ENCODE assay signal across 9 mouse cellular contexts in genomic region chr5:30960814-30961213, GRCm38 (mm10). TPM values are rescaled to one million over a fixed set of nuclear protein-coding genes. Genes with fewer than 3 reads are reported as not detected.
DNase-seq lines count a peak whose midpoint lies in the region; ATAC-seq and TF ChIP-seq lines count a peak whose summit lies in the region.
"Had no signal": no experiment of that assay in that cellular context is flagged by ENCODE, and none has a peak within 500 bp of the region (broad histone marks: within the 10 kb centered on the region; RNA-seq: fewer than 3 reads in every experiment).

No protein-coding gene starts in this region.

- intact Hi-C loops in gastrocnemius, adult 2 months (cut with DNase I): no loop called here

- no peak for DNase-seq in gastrocnemius, adult 2 months
- DNase-seq in gastrocnemius, adult 18-20 months (ENCODE audit: low spot score): no peak
- DNase-seq in CH12.LX (ENCODE audit: extremely low read depth): no peak
- no peak for DNase-seq in midbrain, embryonic 11.5 days (ENCODE audit: low spot score, missing footprints)
- DNase-seq in cerebellum, postnatal 4 days (ENCODE audit: low spot score in 2 of 2): no peak
- no peak for DNase-seq in thymus, adult 2 months

- in situ Hi-C loops in CH12.LX (cut with MboI; ENCODE audit: low pct_ligation_motif_present, low pct_unique_long_range_greater_than_20kb, low sequenced_read_pairs): no loop called here

- dilution Hi-C loops in CH12.LX (cut with MboI; ENCODE audit: extremely low pct_ligation_motif_present, extremely low pct_unique_long_range_greater_than_20kb, low sequenced_read_pairs): no loop called here

- H3K9ac ChIP-seq in CH12.LX (ENCODE audit: insufficient read depth, low read depth): peak overlapping the region; percentile 75; the same call in 1 of the 2 replicates
- peak overlapping the region; percentile 95; the same call in 1 of the 2 replicates for H3K9ac ChIP-seq in hindbrain, embryonic 13.5 days
- H3K9ac ChIP-seq in midbrain, embryonic 11.5 days (ENCODE audit: low read length): peak overlapping the region; percentile 76

- ATAC-seq in hindbrain, embryonic 13.5 days (ENCODE audit: low FRiP score): no peak
- no peak for ATAC-seq in midbrain, embryonic 11.5 days (ENCODE audit: low FRiP score)
- no peak for ATAC-seq in cerebellum, adult (ENCODE audit: insufficient number of reproducible peaks, low FRiP score, low TSS enrichment)

- H3K4me3 ChIP-seq in gastrocnemius, adult 2 months: peak overlapping the region; percentile 89
- H3K4me3 ChIP-seq in CH12.LX (replicated peaks in 1 of 3; ENCODE audit: low read depth in 2 of 3, low read length in 2 of 3, poor library complexity in 1 of 3): peak overlapping the region in 1 of 3 experiments; percentile 97
- H3K4me3 ChIP-seq in hindbrain, embryonic 13.5 days: no peak overlapping the region
- peak overlapping the region; percentile 74; the same call in 1 of the 2 replicates for H3K4me3 ChIP-seq in midbrain, embryonic 11.5 days (ENCODE audit: low read depth, low read length)
- H3K4me3 ChIP-seq in thymus, adult 2 months (ENCODE audit: control insufficient read depth, insufficient read depth, low read length): no peak overlapping the region

- no peak for TF ChIP-seq POLR2A in CH12.LX (IDR thresholded peaks at IDR 0.05; ENCODE audit: low read depth, low read length)
- TF ChIP-seq POLR2A in thymus, adult 2 months (IDR thresholded peaks at IDR 0.05; ENCODE audit: control insufficient read depth, extremely low read depth, insufficient read depth, low read length, poor library complexity): no peak

- TF ChIP-seq EP300 in CH12.LX (IDR thresholded peaks at IDR 0.05; ENCODE audit: low read length): no peak

- H3K27me3 ChIP-seq in CH12.LX (replicated peaks): peaks cover 8% of the 10 kb centered on the region
- peaks cover 16% of the 10 kb centered on the region; the same call in 1 of the 2 replicates for H3K27me3 ChIP-seq in hindbrain, embryonic 13.5 days
- no peaks in the 10 kb centered on the region for H3K27me3 ChIP-seq in midbrain, embryonic 11.5 days (ENCODE audit: control insufficient read depth, insufficient read depth, low read length)
- H3K27me3 ChIP-seq in thymus, adult 2 months (ENCODE audit: control insufficient read depth, insufficient read depth, low read length): no peaks in the 10 kb centered on the region

- 87% methylated on average over 2 of the region's 2 CpGs for whole genome bisulfite sequencing in hindbrain, embryonic 13.5 days
- 86% methylated on average over 2 of the region's 2 CpGs for WGBS in midbrain, embryonic 11.5 days
- WGBS in thymus, adult 2 months: 77% methylated on average over 2 of the region's 2 CpGs

- no peak overlapping the region for H3K4me2 ChIP-seq in CH12.LX (ENCODE audit: insufficient read depth, low read depth, poor library complexity, severe bottlenecking)
- H3K4me2 ChIP-seq in hindbrain, embryonic 13.5 days: peak overlapping the region; percentile 79
- peak overlapping the region; percentile 88 for H3K4me2 ChIP-seq in midbrain, embryonic 11.5 days

- H3K4me1 ChIP-seq in CH12.LX (ENCODE audit: control insufficient read depth in 1 of 2, insufficient read depth in 2 of 2): peaks cover 14 to 35% of the 10 kb centered on the region in 2 experiments
- H3K4me1 ChIP-seq in hindbrain, embryonic 13.5 days (replicated peaks): peaks cover 24% of the 10 kb centered on the region
- peaks cover 19% of the 10 kb centered on the region for H3K4me1 ChIP-seq in midbrain, embryonic 11.5 days (ENCODE audit: control insufficient read depth, insufficient read depth, low read length)
- H3K4me1 ChIP-seq in thymus, adult 2 months (replicated peaks; ENCODE audit: control insufficient read depth, insufficient read depth, low read length): peaks cover 25% of the 10 kb centered on the region

- H3K9me3 ChIP-seq in CH12.LX (replicated peaks; ENCODE audit: low read length): peaks cover 10% of the 10 kb centered on the region
- no peaks in the 10 kb centered on the region for H3K9me3 ChIP-seq in hindbrain, embryonic 13.5 days
- H3K9me3 ChIP-seq in midbrain, embryonic 11.5 days (ENCODE audit: control insufficient read depth, low read length): no peaks in the 10 kb centered on the region

- peaks cover 18% of the 10 kb centered on the region for H3K79me2 ChIP-seq in CH12.LX (replicated peaks; ENCODE audit: control insufficient read depth, extremely low read depth, insufficient read depth, poor library complexity, severe bottlenecking)

- TF ChIP-seq RAD21 in CH12.LX (IDR thresholded peaks at IDR 0.05; ENCODE audit: low read depth, low read length): no peak

- H3K27ac ChIP-seq in gastrocnemius, adult 2 months: peak overlapping the region; percentile 98
- no peak overlapping the region for H3K27ac ChIP-seq in CH12.LX (ENCODE audit: insufficient read depth, low read depth)
- H3K27ac ChIP-seq in hindbrain, embryonic 13.5 days: peak overlapping the region; percentile 94; the same call in 1 of the 2 replicates
- no peak overlapping the region for H3K27ac ChIP-seq in midbrain, embryonic 11.5 days (ENCODE audit: low read depth, low read length)
- H3K27ac ChIP-seq in thymus, adult 2 months (ENCODE audit: control insufficient read depth, insufficient read depth, low read length): no peak overlapping the region; the same call in 1 of the 2 replicates

- no peak for TF ChIP-seq CTCF in gastrocnemius, adult 2 months (IDR thresholded peaks at IDR 0.05)
- no peak for TF ChIP-seq CTCF in CH12.LX (conservative IDR thresholded peaks at IDR 0.05 in 1 of 2, IDR thresholded peaks at IDR 0.05 in 1 of 2; ENCODE audit: low read depth in 2 of 2, low read length in 2 of 2)
- TF ChIP-seq CTCF in thymus, adult 2 months (IDR thresholded peaks at IDR 0.05; ENCODE audit: borderline replicate concordance, control insufficient read depth, extremely low read depth, insufficient read depth, low read length, poor library complexity): no peak

- H3K36me3 ChIP-seq in CH12.LX (replicated peaks in 1 of 2; ENCODE audit: control insufficient read depth in 1 of 2, insufficient read depth in 1 of 2, low read length in 1 of 2): peaks cover 19 to 23% of the 10 kb centered on the region in 2 experiments
- H3K36me3 ChIP-seq in hindbrain, embryonic 13.5 days: peaks cover 18% of the 10 kb centered on the region
- peaks cover 9% of the 10 kb centered on the region for H3K36me3 ChIP-seq in midbrain, embryonic 11.5 days (ENCODE audit: control insufficient read depth, insufficient read depth, low read length)
- H3K36me3 ChIP-seq in thymus, adult 2 months (ENCODE audit: control insufficient read depth, insufficient read depth, low read length): peaks cover 14% of the 10 kb centered on the region; the same call in 1 of the 2 replicates

TF ChIP-seq in CH12.LX, 34 proteins besides CTCF, POLR2A, EP300 and RAD21:
- peak; percentile 9; the same call in 1 of the 2 replicates for TF ChIP-seq USF1 (IDR thresholded peaks at IDR 0.05; ENCODE audit: low read depth, low read length)
- no peak for TF ChIP-seq NELFE (IDR thresholded peaks at IDR 0.05; ENCODE audit: low read depth, low read length)

RNA-seq across cellular contexts. Expression of gene Preb, which starts 0.7 kb away (rescaled TPM):
- 10 to 100 TPM; 76.5 to 83.6 TPM for total RNA-seq in gastrocnemius, adult 2 months (2021)
- 10 to 100 TPM; 70.5 to 78.2 TPM for total RNA-seq in gastrocnemius, adult 18-20 months (2021)
- 96.5 and 99.8 TPM in 2 replicates for total RNA-seq in CH12.LX (2012; rRNA removed)
- total RNA-seq in CH12.LX (2014; rRNA removed): 70.9 and 87.3 TPM in 2 replicates
- 143 and 145 TPM in 2 replicates for polyA plus RNA-seq in CH12.LX (2012; ENCODE audit: insufficient read length, low read depth)
- polyA plus RNA-seq in hindbrain, embryonic 13.5 days (2015; fragmentation: Nextera tagmentation; extraction: Ambion mirVana): 110 and 112 TPM in 2 replicates
- 89.4 and 91.0 TPM in 2 replicates for polyA plus RNA-seq in midbrain, embryonic 11.5 days (2014; fragmentation: Nextera tagmentation; extraction: Ambion mirVana)
- 401 and 419 TPM in 2 replicates for polyA plus RNA-seq in thymus, adult 2 months (2012; rRNA removed)

RNA-seq across cellular contexts. Expression of gene Tcf23, which starts 7.6 kb away (rescaled TPM):
- total RNA-seq in gastrocnemius, adult 2 months (2021): under 1 TPM in 1 of 2 experiments, not detected in 1; 0.28 TPM
- under 1 TPM; 0.07 to 0.21 TPM for total RNA-seq in gastrocnemius, adult 18-20 months (2021)
- total RNA-seq in CH12.LX (2012; rRNA removed) (not detected in 2 replicates), CH12.LX (2014; rRNA removed) (not detected in 2 replicates)
- not detected in 2 replicates for polyA plus RNA-seq in CH12.LX (2012; ENCODE audit: insufficient read length, low read depth)
- 0.04 TPM in 1 of 2 replicates, not detected in the other for polyA plus RNA-seq in hindbrain, embryonic 13.5 days (2015; fragmentation: Nextera tagmentation; extraction: Ambion mirVana)
- polyA plus RNA-seq in midbrain, embryonic 11.5 days (2014; fragmentation: Nextera tagmentation; extraction: Ambion mirVana): not detected in 2 replicates
- 0.06 and 0.18 TPM in 2 replicates for polyA plus RNA-seq in thymus, adult 2 months (2012; rRNA removed)
- polyA plus RNA-seq: inflammation-experienced regulatory T-cells, adult 6 months had no signal

RNA-seq across cellular contexts. Expression of gene Cgref1, which starts 15.4 kb away (rescaled TPM):
- 1 to 10 TPM; 2.0 to 2.9 TPM for total RNA-seq in gastrocnemius, adult 2 months (2021)
- total RNA-seq in gastrocnemius, adult 18-20 months (2021): 1 to 10 TPM; 3.0 to 3.9 TPM
- total RNA-seq in CH12.LX (2012; rRNA removed): not detected in 2 replicates
- total RNA-seq in CH12.LX (2014; rRNA removed): not detected in 2 replicates
- not detected in 2 replicates for polyA plus RNA-seq in CH12.LX (2012; ENCODE audit: insufficient read length, low read depth)
- 30.3 and 34.1 TPM in 2 replicates for polyA plus RNA-seq in hindbrain, embryonic 13.5 days (2015; fragmentation: Nextera tagmentation; extraction: Ambion mirVana)
- polyA plus RNA-seq in midbrain, embryonic 11.5 days (2014; fragmentation: Nextera tagmentation; extraction: Ambion mirVana): 6.7 and 8.5 TPM in 2 replicates
- polyA plus RNA-seq in thymus, adult 2 months (2012; rRNA removed): 0.31 and 0.70 TPM in 2 replicates
- polyA plus RNA-seq: inflammation-experienced regulatory T-cells, adult 6 months had no signal

RNA-seq across cellular contexts. Expression of gene Khk, which starts 39.6 kb away (rescaled TPM):
- 10 to 100 TPM; 29.2 to 30.8 TPM for total RNA-seq in gastrocnemius, adult 2 months (2021)
- total RNA-seq in gastrocnemius, adult 18-20 months (2021): 10 to 100 TPM; 36.5 to 36.6 TPM
- total RNA-seq in CH12.LX (2012; rRNA removed): 3.7 and 5.7 TPM in 2 replicates
- total RNA-seq in CH12.LX (2014; rRNA removed): 1.9 and 2.5 TPM in 2 replicates
- polyA plus RNA-seq in CH12.LX (2012; ENCODE audit: insufficient read length, low read depth): 2.9 and 3.7 TPM in 2 replicates
- 8.7 and 9.1 TPM in 2 replicates for polyA plus RNA-seq in hindbrain, embryonic 13.5 days (2015; fragmentation: Nextera tagmentation; extraction: Ambion mirVana)
- 4.6 and 6.9 TPM in 2 replicates for polyA plus RNA-seq in midbrain, embryonic 11.5 days (2014; fragmentation: Nextera tagmentation; extraction: Ambion mirVana)
- polyA plus RNA-seq in thymus, adult 2 months (2012; rRNA removed): 28.3 and 32.0 TPM in 2 replicates

RNA-seq across cellular contexts. Expression of gene Emilin1, which starts 47.6 kb away (rescaled TPM):
- 1 to 10 TPM; 2.7 to 7.7 TPM for total RNA-seq in gastrocnemius, adult 2 months (2021)
- total RNA-seq in gastrocnemius, adult 18-20 months (2021): 1 to 10 TPM; 2.5 to 4.4 TPM
- 0.34 TPM in 2 replicates for total RNA-seq in CH12.LX (2012; rRNA removed)
- total RNA-seq in CH12.LX (2014; rRNA removed): 0.05 and 0.11 TPM in 2 replicates
- 0.33 and 0.63 TPM in 2 replicates for polyA plus RNA-seq in CH12.LX (2012; ENCODE audit: insufficient read length, low read depth)
- 23.6 and 30.2 TPM in 2 replicates for polyA plus RNA-seq in hindbrain, embryonic 13.5 days (2015; fragmentation: Nextera tagmentation; extraction: Ambion mirVana)
- 28.1 and 30.3 TPM in 2 replicates for polyA plus RNA-seq in midbrain, embryonic 11.5 days (2014; fragmentation: Nextera tagmentation; extraction: Ambion mirVana)
- polyA plus RNA-seq in thymus, adult 2 months (2012; rRNA removed): 44.6 and 57.5 TPM in 2 replicates

Comparison
In these comparisons a context has a peak if more than half of its experiments do, and no peak if none do; other contexts are left out.
1. H3K27ac ChIP-seq: peak in gastrocnemius, adult 2 months (single experiment) and hindbrain, embryonic 13.5 days (single experiment); none in CH12.LX (single experiment), midbrain, embryonic 11.5 days (single experiment) and thymus, adult 2 months (single experiment).
2. H3K4me3 ChIP-seq: peak in gastrocnemius, adult 2 months (single experiment) and midbrain, embryonic 11.5 days (single experiment); none in hindbrain, embryonic 13.5 days (single experiment) and thymus, adult 2 months (single experiment).
3. Peak in every context shown above with its lines, with median percentiles within 50 percentile points of each other: H3K9ac ChIP-seq.